Mouse (Mus musculus) frontal cortex, adult (tissue): ENCODE measurements around the gene Plxna4.

Experiments used
- ATAC-seq: cut with Nextera tagmentation; 2 replicates; pipeline ENCODE4 v1.9.2; 2017; ENCODE audit warnings: mild to moderate bottlenecking, moderate library complexity, mixed read lengths; ENCODE audit not compliant: low TSS enrichment

Plxna4 gene

DNA sequence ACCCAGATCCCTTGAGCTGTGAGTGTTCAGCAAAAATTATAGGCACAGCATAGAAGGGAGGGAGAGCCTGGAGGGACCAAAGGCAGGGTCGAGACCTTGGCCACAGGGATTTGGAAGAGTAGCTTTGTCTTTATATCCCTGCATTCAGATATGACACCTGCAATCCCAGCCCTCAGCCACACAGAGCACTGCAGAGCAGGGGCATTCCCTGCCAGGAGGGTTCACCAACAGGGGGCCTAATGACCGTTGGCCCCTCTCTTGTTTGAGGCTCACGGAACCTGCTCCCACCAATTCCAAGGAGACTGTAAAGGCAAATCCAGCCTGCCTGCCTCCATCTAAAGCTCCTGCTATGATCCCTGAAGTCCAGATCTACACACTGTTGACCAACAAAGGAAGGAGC lies 410.1 kb downstream of the Plxna4 start:
- no peak for ATAC-seq

DNA sequence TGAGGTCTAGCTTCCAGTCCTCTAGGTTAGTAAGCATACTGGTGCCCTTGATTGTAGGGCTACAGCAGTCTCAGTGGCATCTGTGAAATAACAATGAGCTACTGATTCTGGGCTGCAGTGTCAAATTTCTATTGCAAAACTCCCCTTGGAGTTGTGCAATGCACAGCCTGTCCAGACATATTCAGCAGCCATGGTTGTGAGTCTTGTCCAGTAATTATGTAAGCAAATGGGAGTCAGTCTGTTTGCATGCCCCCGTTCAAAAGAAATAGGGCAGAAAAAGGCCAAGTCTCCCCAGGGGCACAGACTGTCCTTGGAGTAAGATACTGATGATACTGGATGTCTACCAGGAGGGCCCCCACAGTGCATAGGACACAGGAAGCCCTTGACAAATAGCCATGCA lies 420.3 kb downstream of the Plxna4 start:
- ATAC-seq = no peak

DNA sequence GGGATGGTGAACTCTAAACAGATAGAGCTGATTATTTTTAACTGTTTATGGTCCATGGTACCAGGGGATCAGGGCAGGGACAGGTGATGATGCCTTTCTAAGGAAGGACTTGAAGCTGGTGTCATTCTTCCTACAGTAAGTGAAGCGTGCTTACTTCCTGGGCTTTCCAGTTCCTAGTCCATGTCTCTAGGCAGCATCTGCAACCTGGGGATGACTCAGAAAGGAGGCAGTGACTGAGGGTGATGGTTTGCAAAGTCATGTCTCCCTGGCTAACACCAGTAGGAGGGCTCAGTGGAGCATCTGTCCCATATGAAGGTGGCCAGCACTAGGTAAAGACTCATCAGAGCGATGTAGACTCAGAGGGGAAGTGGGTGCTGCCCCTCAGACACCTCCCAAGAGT lies 427.6 kb downstream of the Plxna4 start:
- ATAC-seq = peak; percentile 60; the same call in 1 of the 2 replicates

DNA sequence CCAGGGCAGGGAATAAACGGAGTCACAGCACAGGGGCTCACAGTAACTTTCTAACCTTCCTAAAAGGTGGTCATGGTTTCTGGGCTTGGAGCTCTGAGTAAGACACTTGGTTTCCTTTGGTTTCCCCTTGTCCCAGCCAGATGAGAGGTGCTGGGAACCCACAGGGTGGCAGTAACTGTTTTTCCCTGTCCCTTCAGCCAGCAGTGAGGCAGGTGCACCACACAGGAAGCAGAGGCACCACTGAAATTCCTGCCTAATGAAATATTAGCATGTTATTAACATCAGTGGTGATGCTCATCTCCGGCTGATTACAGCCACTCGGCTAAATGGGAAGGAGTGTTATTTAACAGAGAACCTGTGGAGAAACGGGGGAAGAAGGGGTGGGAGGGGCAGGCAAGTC lies 428.1 kb downstream of the Plxna4 start:
- no peak for ATAC-seq

DNA sequence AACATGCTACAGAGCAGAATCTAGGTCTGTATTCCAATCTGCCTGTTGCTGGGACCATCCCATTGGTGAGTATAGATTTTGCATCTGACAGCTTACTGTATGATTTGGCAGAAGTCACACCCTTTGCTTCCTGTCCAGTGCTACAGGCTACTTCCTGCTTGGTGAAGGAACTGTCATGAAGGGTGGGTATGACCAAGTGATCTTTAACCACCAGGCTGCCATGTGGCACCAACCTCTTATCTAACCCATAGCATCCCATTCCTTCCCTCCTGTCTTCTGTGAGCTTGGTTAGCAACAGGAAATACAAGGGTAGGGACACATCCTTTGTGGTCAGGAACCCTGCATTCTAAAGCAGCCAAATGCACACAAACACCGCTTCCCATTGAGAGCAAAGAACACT lies 429.6 kb downstream of the Plxna4 start:
- no peak for ATAC-seq

DNA sequence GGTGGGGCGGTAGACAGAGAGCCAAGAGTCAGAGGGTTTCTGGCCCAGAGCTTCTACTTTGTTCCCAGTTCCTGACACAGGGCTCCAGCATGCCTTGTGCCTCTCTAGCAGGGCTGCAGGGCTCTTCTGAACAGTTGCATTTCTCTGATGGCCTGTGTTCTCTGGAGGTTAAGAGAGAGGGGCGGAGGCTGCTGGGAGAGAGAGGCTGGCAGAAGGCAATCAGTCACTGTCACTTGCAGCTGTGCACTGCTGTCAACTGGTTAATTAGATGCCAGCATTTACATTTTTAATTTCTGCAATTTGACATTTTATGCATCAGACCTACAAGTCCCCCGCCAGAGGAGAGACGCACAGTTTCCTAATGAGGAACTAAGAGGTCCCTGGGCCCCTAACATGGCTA lies 434.8 kb downstream of the Plxna4 start:
- no peak for ATAC-seq

DNA sequence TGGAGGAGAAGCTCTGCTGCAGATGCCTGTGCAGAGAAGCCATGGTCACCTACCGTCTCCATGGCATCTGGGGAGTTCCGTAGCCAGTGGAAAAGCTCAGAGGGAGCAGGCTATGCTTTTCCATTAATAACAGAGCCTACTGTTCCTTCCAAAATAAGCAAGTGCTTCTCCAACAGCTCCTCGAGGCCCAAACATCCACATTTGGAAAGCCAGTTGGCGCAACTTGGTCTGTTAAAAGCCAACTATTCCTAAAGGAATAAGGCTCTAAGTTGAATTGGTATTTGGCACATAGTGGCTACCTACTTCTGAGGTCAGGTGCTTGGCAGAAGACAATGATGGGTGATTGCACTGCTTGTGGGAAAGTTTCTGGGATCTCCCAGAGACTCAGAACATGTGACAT lies 437.2 kb downstream of the Plxna4 start:
- ATAC-seq = no peak

DNA sequence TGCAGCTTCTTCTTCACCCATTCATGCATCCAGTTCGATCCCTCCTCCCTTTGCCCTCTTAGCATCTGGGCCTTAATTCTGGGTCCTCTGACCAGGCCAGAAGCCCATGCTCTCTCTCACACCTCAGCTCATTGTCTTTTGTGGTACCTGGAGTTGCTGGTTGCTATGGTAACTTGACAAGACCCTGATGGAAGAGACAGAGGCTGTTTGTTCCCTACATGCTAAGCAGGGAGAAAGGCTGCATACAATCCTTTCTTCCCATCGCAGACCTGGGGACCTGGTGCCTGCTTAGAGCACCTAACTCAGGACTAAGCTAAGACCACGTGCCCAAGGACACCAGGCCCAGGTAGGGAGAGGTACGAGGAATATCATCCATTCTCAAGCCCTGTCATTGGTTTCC lies 443.2 kb downstream of the Plxna4 start:
- no peak for ATAC-seq

DNA sequence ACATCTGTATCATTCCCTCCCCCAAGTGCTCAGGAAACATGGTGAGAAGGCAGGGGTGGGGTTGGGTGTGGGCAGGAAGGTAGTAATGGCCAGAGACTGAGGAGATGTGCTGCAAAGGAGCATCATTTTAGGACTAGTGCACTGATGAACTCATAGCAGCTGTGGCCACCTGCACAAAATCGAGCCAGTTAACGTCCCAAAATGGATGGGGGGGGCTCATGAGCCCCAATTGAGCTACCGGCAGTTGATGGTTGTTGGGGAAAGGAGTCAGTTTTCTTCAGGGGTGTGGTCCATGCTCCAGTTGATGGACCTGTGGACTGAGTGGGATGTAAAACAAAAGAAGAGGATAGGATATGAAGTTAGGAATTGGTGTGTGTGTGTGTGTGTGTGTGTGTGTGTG lies 448.5 kb downstream of the Plxna4 start:
- ATAC-seq = no peak

DNA sequence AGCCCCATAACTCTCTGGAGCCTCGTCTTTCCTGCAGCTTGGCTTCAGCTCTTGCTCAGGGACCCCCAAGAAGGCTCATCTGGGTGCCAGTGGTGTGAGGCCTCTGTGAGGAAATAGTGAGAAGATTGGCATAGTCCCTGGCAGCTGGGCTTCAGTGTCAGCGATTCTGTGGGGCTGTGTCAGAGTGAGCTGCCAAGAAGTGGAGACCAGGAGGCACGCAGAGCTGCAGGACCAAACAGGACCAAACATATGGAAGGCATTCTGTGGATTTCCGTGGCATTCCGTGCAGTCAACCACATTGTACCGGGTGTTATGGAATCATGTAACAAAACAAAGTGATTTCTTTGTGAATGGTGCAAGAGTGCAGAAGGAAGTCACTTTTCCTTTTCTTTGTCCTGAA lies 461.1 kb downstream of the Plxna4 start:
- ATAC-seq = no peak

DNA sequence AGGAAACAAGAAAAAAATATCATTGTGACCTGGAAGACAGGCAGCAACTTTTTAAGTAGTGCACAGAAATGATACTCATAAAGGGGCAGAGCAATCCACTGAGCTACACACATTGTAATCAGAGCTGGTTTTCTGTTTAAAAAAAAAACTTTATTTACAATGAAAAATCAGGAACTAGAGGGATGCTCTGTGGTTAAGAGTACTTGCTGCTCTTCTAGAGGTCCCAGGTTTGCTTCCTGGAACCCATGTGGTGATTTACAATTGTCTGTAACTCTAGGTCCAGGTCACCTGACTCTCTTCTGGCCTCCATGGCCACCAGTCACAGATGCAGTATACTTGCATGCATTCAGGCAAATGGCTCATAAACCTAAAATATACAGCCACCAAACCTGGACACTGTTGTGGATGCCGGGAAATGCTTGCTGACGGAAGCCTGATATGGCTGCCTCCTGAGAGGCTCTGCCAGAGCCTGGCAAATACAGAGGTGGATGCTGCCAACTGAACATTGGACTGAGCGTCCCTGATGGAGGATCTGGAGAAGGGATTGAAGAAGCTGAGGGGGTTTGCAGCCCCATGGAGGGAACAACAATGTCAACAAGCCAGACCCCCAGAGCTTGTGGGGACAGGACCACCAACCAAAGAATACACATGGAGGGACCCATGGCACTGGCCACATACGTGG lies 465.3 kb downstream of the Plxna4 start:
- no peak for ATAC-seq

DNA sequence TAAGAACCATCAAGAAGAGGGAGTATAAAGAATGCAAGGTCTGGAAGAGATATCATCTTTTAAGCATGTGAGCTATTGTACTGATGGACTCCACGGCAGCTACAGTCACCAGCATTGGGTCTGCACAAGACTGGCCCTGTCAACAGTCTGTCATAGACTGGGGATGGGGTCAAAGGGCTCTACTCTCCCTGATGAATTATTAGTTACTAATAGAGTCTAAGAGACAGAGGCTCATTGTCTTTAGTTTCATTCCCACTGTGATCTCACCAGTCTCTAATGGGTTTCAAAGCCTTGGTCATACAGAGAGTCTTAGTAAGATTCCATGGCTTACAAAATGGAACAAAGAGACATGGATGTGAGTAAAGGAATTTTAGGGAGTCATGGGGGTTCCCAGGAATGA lies 467.1 kb downstream of the Plxna4 start:
- ATAC-seq = no peak

DNA sequence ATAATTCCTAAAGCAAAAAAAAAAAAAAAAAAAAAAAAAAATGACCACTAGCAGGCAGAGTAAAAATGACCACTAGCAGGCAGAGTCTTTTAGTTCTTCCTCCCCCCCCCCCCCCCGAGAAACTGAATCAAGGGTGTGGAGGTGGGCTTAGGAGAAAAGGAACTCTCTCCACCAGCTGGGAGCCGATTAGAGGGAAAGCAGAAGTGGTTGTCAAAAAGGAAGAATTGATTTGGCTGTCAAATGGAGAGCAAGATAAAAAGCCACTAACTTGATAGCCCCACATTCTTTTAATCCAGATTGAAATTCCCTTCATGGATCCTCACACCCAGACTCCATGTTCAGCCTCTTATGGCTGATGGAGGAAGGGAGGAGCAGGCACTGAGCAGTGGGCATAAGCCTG lies 478.8 kb downstream of the Plxna4 start:
- ATAC-seq = no peak

DNA sequence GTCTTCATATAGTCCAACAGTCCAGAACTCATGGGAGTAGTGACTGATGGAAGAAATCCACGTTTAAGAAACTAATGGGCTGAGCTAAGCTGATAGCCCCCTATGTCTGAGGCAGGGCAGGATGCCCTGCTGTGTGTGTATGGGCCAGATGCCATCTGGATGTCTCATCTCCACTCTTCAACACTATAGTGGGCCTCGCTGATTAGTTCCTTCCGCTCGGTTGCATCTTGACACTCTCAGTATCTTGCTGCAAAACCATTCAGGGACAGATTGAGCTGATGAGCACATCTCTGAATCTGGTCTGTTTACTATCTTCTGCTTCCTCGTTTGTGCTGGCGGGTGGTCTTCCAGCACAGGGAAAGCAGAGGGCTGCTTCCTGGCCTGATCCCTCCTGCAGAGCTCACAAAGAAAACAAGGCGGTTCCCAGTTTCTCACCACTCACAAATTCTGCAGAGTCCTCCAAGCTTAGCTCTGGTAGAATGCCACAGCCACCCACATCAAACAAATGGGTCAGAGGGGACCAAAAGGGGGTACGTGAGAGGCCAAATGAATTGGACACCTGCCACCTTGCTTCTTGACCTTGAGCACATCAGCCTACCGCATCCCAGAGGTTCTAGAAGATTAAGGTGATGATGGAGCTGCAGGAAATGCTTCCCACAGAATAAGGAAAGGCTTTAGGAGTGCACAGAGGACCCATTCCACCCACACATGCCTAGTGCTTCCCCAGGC lies 482.3 kb downstream of the Plxna4 start:
- no peak for ATAC-seq
